26 mouse cellular contexts compared by ENCODE assay signal in genomic region chr14:47144326-47144725, GRCm38 (mm10).
"Had no signal": no experiment of that assay in that cellular context is flagged by ENCODE, and none has a peak within 500 bp of the region (broad histone marks: within the 10 kb centered on the region; RNA-seq: fewer than 3 reads in every experiment).

No protein-coding gene starts in this region.

- H3K4me3 ChIP-seq: embryonic facial prominence, embryonic 10.5 days; embryonic facial prominence, embryonic 12.5 days; embryonic facial prominence, embryonic 13.5 days; embryonic facial prominence, embryonic 15.5 days; erythroblast, embryonic 14.5 days; forebrain, embryonic 10.5 days; forebrain, embryonic 12.5 days; forebrain, embryonic 13.5 days; forebrain, embryonic 15.5 days; gastrocnemius, adult 2 months; heart, adult 2 months had no signal

- H3K9me3 ChIP-seq: embryonic facial prominence, embryonic 10.5 days; embryonic facial prominence, embryonic 12.5 days; embryonic facial prominence, embryonic 13.5 days; embryonic facial prominence, embryonic 15.5 days; forebrain, embryonic 10.5 days; forebrain, embryonic 12.5 days; forebrain, embryonic 13.5 days; forebrain, embryonic 15.5 days had no signal

- H3K27ac ChIP-seq: embryonic facial prominence, embryonic 10.5 days; embryonic facial prominence, embryonic 12.5 days; embryonic facial prominence, embryonic 13.5 days; embryonic facial prominence, embryonic 15.5 days; forebrain, embryonic 10.5 days; forebrain, embryonic 12.5 days; forebrain, embryonic 13.5 days; forebrain, embryonic 15.5 days; gastrocnemius, adult 2 months; heart, adult 2 months had no signal

- H3K36me3 ChIP-seq: embryonic facial prominence, embryonic 10.5 days; embryonic facial prominence, embryonic 12.5 days; embryonic facial prominence, embryonic 13.5 days; embryonic facial prominence, embryonic 15.5 days; forebrain, embryonic 10.5 days; forebrain, embryonic 12.5 days; forebrain, embryonic 15.5 days had no signal

- H3K4me1 ChIP-seq: embryonic facial prominence, embryonic 10.5 days; embryonic facial prominence, embryonic 12.5 days; embryonic facial prominence, embryonic 13.5 days; embryonic facial prominence, embryonic 15.5 days; forebrain, embryonic 10.5 days; forebrain, embryonic 12.5 days; forebrain, embryonic 13.5 days; forebrain, embryonic 15.5 days had no signal

- H3K27me3 ChIP-seq: embryonic facial prominence, embryonic 12.5 days; embryonic facial prominence, embryonic 13.5 days; embryonic facial prominence, embryonic 15.5 days; forebrain, embryonic 12.5 days; forebrain, embryonic 13.5 days; forebrain, embryonic 15.5 days had no signal

- DNase-seq: cerebellum, adult 2 months; cerebellum, adult 8-10 months; cerebellum, adult 9-10 months; cerebellum, adult 9-11 months; cerebellum, postnatal 10 days; cerebellum, postnatal 14 days; cerebellum, postnatal 25 days; cerebellum, postnatal 36 days; embryo, embryonic 11 days; forebrain, postnatal 0 days; gastrocnemius, adult 2 months; gastrocnemius, postnatal 10 days; gastrocnemius, postnatal 14 days; gastrocnemius, postnatal 25 days; gastrocnemius, postnatal 36 days; heart, adult 18-20 months; heart, adult 2 months had no signal
